Mouse (Mus musculus): Measurements from ENCODE around the gene 1810037I17Rik. TPM values are rescaled to one million over a fixed set of nuclear protein-coding genes. Genes with fewer than 3 reads are reported as not detected.
A peak's percentile ranks its signal among the peaks of the same experiment; 100 is the strongest.

The 1810037I17Rik gene
- polyA plus RNA-seq, 1 experiment from 2014 or later, result 132 TPM

DNA sequence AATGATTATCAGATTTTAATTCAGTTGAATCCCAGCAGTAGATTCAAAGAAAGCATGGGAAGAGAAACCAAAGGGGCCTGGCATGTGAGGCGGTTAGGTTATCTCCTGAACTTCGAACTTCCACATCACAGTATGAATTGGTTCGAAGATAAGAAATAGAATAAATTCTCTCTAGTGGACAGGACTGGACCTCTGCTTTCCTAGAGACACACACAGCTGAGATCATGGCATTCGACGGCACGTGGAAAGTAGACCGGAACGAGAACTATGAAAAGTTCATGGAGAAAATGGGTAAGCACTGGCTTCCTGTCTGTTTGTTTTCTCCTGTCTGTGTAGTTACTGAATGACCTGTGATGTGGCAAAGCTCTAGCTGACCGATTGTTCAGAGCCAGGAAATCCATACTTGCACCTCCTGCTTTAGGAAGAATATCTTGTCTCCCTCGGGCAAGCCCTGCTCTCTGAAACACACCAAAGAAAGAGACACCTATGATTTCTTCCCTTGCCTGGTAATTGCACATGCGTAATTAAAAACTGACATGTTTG lies 28.7 kb upstream of the 1810037I17Rik start:
- Histone ChIP-seq H3K9ac (ENCODE audit: low read length) (no peak overlapping the region), H3K27ac (ENCODE audit: low read depth) (0 out of 2 replicates have a peak overlapping the region, but pooled peaks have one; percentile 47), H3K9me3 (ENCODE audit: control insufficient read depth, low read length) (no peaks in the 10 kb centered on the region), H3K4me1 (replicated peaks; ENCODE audit: control insufficient read depth, insufficient read depth, low read length) (0 out of 2 replicates have a peak, but pooled peaks cover 2% of the 10 kb centered on the region), H3K27me3 (replicated peaks; ENCODE audit: control insufficient read depth, insufficient read depth, low read length) (no peaks in the 10 kb centered on the region), H3K36me3 (ENCODE audit: control insufficient read depth, insufficient read depth, low read length) (no peaks in the 10 kb centered on the region), H3K4me3 (ENCODE audit: low read depth, low read length) (no peak overlapping the region), H3K4me2 (ENCODE audit: low read length) (no peak overlapping the region; the same call in 1 of the 2 replicates)
- DNase-seq (ENCODE audit: low spot score) (no peak), ATAC-seq (replicated peaks; ENCODE audit: low FRiP score, low TSS enrichment, low read depth) (peak; percentile 43; the same call in 1 of the 2 replicates)
- WGBS, result 68% methylated on average over 11 of the region's 11 CpGs

DNA sequence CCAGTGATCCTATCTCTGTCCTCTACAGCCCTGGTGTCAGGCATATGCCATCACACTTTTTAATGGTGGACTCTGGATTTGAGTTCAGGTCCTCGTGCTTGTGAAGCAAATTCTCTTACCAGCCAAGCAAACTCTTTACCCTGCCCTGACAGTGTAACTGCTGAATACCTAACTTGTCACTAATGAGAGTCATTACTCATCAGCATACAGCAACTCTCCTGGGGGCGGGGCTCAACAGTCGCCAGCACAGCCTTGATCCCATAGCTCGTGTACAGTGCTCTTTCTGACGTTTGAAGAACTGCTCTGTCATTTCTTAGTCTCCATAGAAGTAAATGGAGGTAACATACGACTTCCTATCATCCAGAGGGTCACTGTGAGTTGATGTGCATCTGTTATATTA lies 25.7 kb upstream of the 1810037I17Rik start:
- Histone ChIP-seq H3K27me3 (replicated peaks; ENCODE audit: control insufficient read depth, insufficient read depth, low read length) (no peaks in the 10 kb centered on the region), H3K4me2 (ENCODE audit: low read length) (no peak overlapping the region), H3K4me1 (replicated peaks; ENCODE audit: control insufficient read depth, insufficient read depth, low read length) (0 out of 2 replicates have a peak, but pooled peaks cover 2% of the 10 kb centered on the region), H3K4me3 (ENCODE audit: low read depth, low read length) (no peak overlapping the region), H3K9me3 (ENCODE audit: control insufficient read depth, low read length) (no peaks in the 10 kb centered on the region), H3K9ac (ENCODE audit: low read length) (no peak overlapping the region), H3K27ac (ENCODE audit: low read depth) (no peak overlapping the region), H3K36me3 (ENCODE audit: control insufficient read depth, insufficient read depth, low read length) (no peaks in the 10 kb centered on the region)
- ATAC-seq (replicated peaks; ENCODE audit: low FRiP score, low TSS enrichment, low read depth), result no peak
- 57% methylated on average over 6 of the region's 6 CpGs for WGBS
- no peak for DNase-seq (ENCODE audit: low spot score)

DNA sequence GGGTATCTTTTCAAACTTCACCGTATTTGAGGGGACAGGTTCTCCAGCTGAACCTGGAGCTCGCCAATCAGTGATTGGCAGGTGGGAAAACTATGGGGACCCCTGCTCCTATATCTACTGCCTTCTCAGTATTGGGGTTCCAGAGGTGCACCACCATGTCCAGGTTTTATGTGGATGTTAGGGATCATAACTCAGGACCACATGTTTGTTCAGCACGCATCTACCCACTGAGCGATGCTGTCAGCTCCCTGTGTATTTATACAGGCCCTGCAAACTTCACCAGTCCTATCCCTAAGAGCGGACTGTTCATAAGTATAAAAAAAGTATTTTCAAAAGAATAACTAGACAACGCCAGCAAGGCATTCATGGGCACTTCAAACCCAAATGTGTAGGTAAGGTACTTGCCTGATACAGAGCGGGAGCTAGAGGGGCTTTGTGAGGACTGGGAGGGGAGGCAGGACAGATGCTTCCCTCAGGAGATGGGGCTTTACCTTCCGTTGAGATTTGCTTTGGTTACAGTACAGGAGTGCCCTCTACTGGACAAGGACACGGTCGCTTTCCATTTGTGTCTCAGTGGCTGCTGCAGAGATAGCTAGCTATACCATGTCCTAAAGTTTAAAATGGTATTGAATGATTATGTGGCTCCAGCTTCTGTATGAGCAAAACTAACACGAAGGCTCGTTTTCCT lies 20.1 kb upstream of the 1810037I17Rik start:
- Histone ChIP-seq H3K9ac (ENCODE audit: low read length) (no peak overlapping the region), H3K9me3 (ENCODE audit: control insufficient read depth, low read length) (no peaks in the 10 kb centered on the region), H3K4me2 (ENCODE audit: low read length) (no peak overlapping the region), H3K4me1 (replicated peaks; ENCODE audit: control insufficient read depth, insufficient read depth, low read length) (0 out of 2 replicates have a peak, but pooled peaks cover 4% of the 10 kb centered on the region), H3K4me3 (ENCODE audit: low read depth, low read length) (no peak overlapping the region), H3K27ac (ENCODE audit: low read depth) (no peak overlapping the region), H3K27me3 (replicated peaks; ENCODE audit: control insufficient read depth, insufficient read depth, low read length) (no peaks in the 10 kb centered on the region), H3K36me3 (ENCODE audit: control insufficient read depth, insufficient read depth, low read length) (no peaks in the 10 kb centered on the region)
- DNase-seq (ENCODE audit: low spot score) (peak; percentile 83), ATAC-seq (replicated peaks; ENCODE audit: low FRiP score, low TSS enrichment, low read depth) (0 out of 2 replicates have a peak, but pooled peaks have one; percentile 50)
- 40% methylated on average over 12 of the region's 12 CpGs for WGBS

DNA sequence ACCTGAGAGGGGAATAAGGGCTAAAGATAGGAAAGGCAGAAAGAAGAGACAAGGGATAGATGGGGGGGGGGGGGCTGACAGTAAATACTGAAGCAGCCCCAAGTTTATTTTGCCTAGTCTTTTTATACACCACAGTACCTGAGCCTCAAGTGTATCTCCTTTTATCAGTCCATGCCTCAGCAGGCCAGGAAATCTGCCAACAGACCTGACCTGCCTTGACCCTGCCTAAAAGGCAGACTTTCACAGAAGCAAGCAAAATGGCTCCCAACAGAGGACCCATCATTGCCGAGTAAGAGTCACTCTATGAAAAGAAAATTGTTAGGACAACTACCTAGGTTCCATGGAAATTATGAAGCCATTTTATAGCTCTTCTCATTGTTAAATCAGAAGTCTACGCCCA lies 16.2 kb upstream of the 1810037I17Rik start:
- DNase-seq (ENCODE audit: low spot score), result no peak
- WGBS, result 91% methylated on average over 2 of the region's 2 CpGs
- H3K4me3 ChIP-seq (ENCODE audit: low read depth, low read length), result no peak overlapping the region
- no peaks in the 10 kb centered on the region for H3K36me3 ChIP-seq (ENCODE audit: control insufficient read depth, insufficient read depth, low read length)
- no peak overlapping the region for H3K4me2 ChIP-seq (ENCODE audit: low read length)
- H3K4me1 ChIP-seq (replicated peaks; ENCODE audit: control insufficient read depth, insufficient read depth, low read length), result 0 out of 2 replicates have a peak, but pooled peaks cover 4% of the 10 kb centered on the region
- no peaks in the 10 kb centered on the region for H3K9me3 ChIP-seq (ENCODE audit: control insufficient read depth, low read length)
- ATAC-seq (replicated peaks; ENCODE audit: low FRiP score, low TSS enrichment, low read depth), result no peak
- H3K27me3 ChIP-seq (replicated peaks; ENCODE audit: control insufficient read depth, insufficient read depth, low read length), result no peaks in the 10 kb centered on the region
- H3K9ac ChIP-seq (ENCODE audit: low read length), result no peak overlapping the region
- H3K27ac ChIP-seq (ENCODE audit: low read depth), result no peak overlapping the region

DNA sequence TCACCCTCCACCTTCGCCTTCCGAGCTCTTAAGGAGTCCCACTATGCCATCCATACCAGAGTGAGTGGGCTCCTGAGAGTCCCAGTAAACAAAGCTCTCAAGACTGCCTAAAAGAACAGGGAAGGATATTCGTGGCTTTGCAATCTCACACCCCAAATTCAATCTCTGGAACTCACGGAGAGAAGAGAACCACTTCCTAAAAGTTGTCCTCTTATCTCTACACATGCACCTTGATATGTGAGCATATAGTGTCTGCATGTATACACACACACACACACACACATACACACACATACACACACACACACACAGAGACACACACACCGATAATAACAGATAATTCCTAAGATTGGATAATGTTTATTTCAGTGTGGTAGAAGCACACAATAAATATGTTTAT lies 8.5 kb upstream of the 1810037I17Rik start:
- H3K9ac ChIP-seq (ENCODE audit: low read length), result no peak overlapping the region
- DNase-seq (ENCODE audit: low spot score) (no peak), ATAC-seq (replicated peaks; ENCODE audit: low FRiP score, low TSS enrichment, low read depth) (no peak)
- H3K36me3 ChIP-seq (ENCODE audit: control insufficient read depth, insufficient read depth, low read length), result no peaks in the 10 kb centered on the region
- no peak overlapping the region for H3K27ac ChIP-seq (ENCODE audit: low read depth)
- H3K27me3 ChIP-seq (replicated peaks; ENCODE audit: control insufficient read depth, insufficient read depth, low read length), result no peaks in the 10 kb centered on the region
- WGBS, result 83% methylated on average over 5 of the region's 5 CpGs
- no peaks in the 10 kb centered on the region for H3K4me1 ChIP-seq (replicated peaks; ENCODE audit: control insufficient read depth, insufficient read depth, low read length)
- no peak overlapping the region for H3K4me3 ChIP-seq (ENCODE audit: low read depth, low read length)
- no peaks in the 10 kb centered on the region for H3K9me3 ChIP-seq (ENCODE audit: control insufficient read depth, low read length)
- no peak overlapping the region for H3K4me2 ChIP-seq (ENCODE audit: low read length)

DNA sequence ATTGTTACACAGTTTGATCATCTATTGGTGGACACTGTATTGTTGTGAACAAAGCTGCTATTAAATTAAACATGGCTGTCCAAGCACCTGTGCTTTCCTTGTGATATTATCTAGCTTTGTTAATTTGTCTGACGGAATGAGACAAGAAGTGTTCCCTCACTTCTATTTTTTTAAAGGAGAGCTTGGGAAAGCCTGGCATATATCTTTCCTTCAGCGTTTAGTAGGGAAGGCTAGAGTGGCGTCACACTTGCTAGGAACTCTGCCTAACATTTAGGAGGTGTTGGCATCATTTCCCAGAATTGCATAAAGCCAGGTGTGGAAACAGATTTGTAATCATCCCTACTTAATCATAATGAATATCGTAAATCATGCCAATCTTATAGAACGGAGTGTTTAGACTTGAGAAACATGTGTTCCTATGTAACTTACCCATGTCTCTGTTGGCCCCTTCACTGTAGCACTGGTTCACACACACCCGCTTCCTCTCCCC lies 7.8 kb upstream of the 1810037I17Rik start:
- H3K4me3 ChIP-seq (ENCODE audit: low read depth, low read length), result no peak overlapping the region
- no peaks in the 10 kb centered on the region for H3K36me3 ChIP-seq (ENCODE audit: control insufficient read depth, insufficient read depth, low read length)
- ATAC-seq (replicated peaks; ENCODE audit: low FRiP score, low TSS enrichment, low read depth) (no peak), DNase-seq (ENCODE audit: low spot score) (no peak)
- no peak overlapping the region for H3K9ac ChIP-seq (ENCODE audit: low read length)
- no peaks in the 10 kb centered on the region for H3K27me3 ChIP-seq (replicated peaks; ENCODE audit: control insufficient read depth, insufficient read depth, low read length)
- H3K4me1 ChIP-seq (replicated peaks; ENCODE audit: control insufficient read depth, insufficient read depth, low read length), result no peaks in the 10 kb centered on the region
- 77% methylated on average over 6 of the region's 6 CpGs for WGBS
- no peaks in the 10 kb centered on the region for H3K9me3 ChIP-seq (ENCODE audit: control insufficient read depth, low read length)
- H3K27ac ChIP-seq (ENCODE audit: low read depth), result no peak overlapping the region
- no peak overlapping the region for H3K4me2 ChIP-seq (ENCODE audit: low read length)

DNA sequence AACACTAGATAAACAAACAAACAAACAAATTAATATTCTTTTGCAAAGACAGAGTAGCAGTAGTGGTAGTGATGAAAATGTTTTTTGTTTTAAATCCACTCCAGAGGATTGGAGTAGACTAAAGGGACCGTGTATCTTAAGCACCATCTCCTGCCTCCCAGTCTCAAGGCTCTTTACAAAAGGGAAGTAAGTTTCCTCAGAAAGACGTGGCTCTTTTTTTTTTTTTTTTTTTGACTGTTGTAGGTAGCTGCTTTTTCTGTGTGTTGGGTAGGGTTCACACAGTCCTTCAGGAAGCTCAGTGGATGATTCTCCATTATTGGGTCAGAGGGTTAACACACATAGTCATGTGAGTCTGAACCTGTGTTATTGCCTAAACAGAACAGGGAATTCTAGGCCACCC lies 5.3 kb upstream of the 1810037I17Rik start:
- no peak overlapping the region for H3K4me3 ChIP-seq (ENCODE audit: low read depth, low read length)
- no peak overlapping the region for H3K9ac ChIP-seq (ENCODE audit: low read length)
- ATAC-seq (replicated peaks; ENCODE audit: low FRiP score, low TSS enrichment, low read depth) (no peak), DNase-seq (ENCODE audit: low spot score) (no peak)
- H3K4me1 ChIP-seq (replicated peaks; ENCODE audit: control insufficient read depth, insufficient read depth, low read length), result peaks cover 5% of the 10 kb centered on the region; the same call in 1 of the 2 replicates
- no peaks in the 10 kb centered on the region for H3K36me3 ChIP-seq (ENCODE audit: control insufficient read depth, insufficient read depth, low read length)
- WGBS, result 70% methylated on average over 2 of the region's 2 CpGs
- no peaks in the 10 kb centered on the region for H3K9me3 ChIP-seq (ENCODE audit: control insufficient read depth, low read length)
- H3K27me3 ChIP-seq (replicated peaks; ENCODE audit: control insufficient read depth, insufficient read depth, low read length), result no peaks in the 10 kb centered on the region
- no peak overlapping the region for H3K27ac ChIP-seq (ENCODE audit: low read depth)
- no peak overlapping the region for H3K4me2 ChIP-seq (ENCODE audit: low read length)

DNA sequence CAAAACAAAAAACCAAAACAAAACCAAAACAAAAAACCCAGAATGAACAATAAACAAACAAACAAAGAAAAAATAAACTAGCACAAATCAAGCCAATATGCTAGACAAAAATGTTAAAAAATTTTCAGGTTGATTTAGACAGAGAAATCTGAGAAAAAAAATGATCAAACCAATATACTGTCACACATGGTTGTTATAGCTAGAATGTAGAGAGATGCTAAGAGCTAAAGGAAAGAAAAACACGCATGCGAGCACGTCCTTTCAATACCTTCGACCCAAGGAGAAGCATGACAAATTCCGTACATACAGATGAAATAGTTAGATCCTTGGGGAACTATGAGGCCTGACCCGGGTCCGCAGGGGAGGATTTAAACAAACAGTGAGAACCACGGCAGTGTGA lies 4.7 kb upstream of the 1810037I17Rik start, which contains the start of gene Gm10959:
Gm10959 (minus strand) TSS at position 101 of the 400 bp plus-strand sequence.
- 82% methylated on average over 8 of the region's 8 CpGs for WGBS
- no peaks in the 10 kb centered on the region for H3K36me3 ChIP-seq (ENCODE audit: control insufficient read depth, insufficient read depth, low read length)
- H3K9ac ChIP-seq (ENCODE audit: low read length), result no peak within 1 kb of the TSS

More for the DNA sequence above, 4.7 kb upstream of the 1810037I17Rik start, which contains the start of gene Gm10959:
- no peak for ATAC-seq (replicated peaks; ENCODE audit: low FRiP score, low TSS enrichment, low read depth)
- H3K4me2 ChIP-seq (ENCODE audit: low read length), result no peak within 1 kb of the TSS
- no peak within 1 kb of the TSS for H3K27ac ChIP-seq (ENCODE audit: low read depth)
- no peaks in the 10 kb centered on the region for H3K27me3 ChIP-seq (replicated peaks; ENCODE audit: control insufficient read depth, insufficient read depth, low read length)
- DNase-seq (ENCODE audit: low spot score), result no peak
- H3K4me1 ChIP-seq (replicated peaks; ENCODE audit: control insufficient read depth, insufficient read depth, low read length), result peaks cover 5% of the 10 kb centered on the region; the same call in 1 of the 2 replicates
- H3K9me3 ChIP-seq (ENCODE audit: control insufficient read depth, low read length), result no peaks in the 10 kb centered on the region
- no peak within 1 kb of the TSS for H3K4me3 ChIP-seq (ENCODE audit: low read depth, low read length)
